Mouse (Mus musculus): ENCODE data around the gene Chd3. TPM values are rescaled to one million over a fixed set of nuclear protein-coding genes. Genes with fewer than 3 reads are reported as not detected.
"Not testable (repeated sequence)": the region's sequence is repeated elsewhere in the genome, so short reads cannot be mapped to it uniquely, and the experiment has no call there.

Gene Chd3
- polyA plus RNA-seq, 1 experiment from 2014 or later = 60.1 TPM

GRCm38 (mm10) chr11:69318000-69318399 lies 51.2 kb downstream of the Chd3 start:
- not testable (repeated sequence) for H3K9ac ChIP-seq (ENCODE audit: low read length); H3K4me2 ChIP-seq (ENCODE audit: low read depth); H3K27ac ChIP-seq (ENCODE audit: low read depth, low read length); H3K9me3 ChIP-seq (ENCODE audit: control insufficient read depth, low read length); ATAC-seq (ENCODE audit: insufficient read depth, low FRiP score, low TSS enrichment); DNase-seq (ENCODE audit: low spot score); H3K27me3 ChIP-seq (ENCODE audit: control insufficient read depth, insufficient read depth, low read length); H3K4me3 ChIP-seq (ENCODE audit: low read depth, low read length)
- Histone ChIP-seq H3K4me1 (ENCODE audit: control insufficient read depth, insufficient read depth, low read length) (peaks cover 10% of the 10 kb centered on the region), H3K36me3 (ENCODE audit: control insufficient read depth, insufficient read depth, low read length) (peaks cover 11% of the 10 kb centered on the region; the same call in 1 of the 2 replicates)
- WGBS = 90% methylated on average over 3 of the region's 3 CpGs

- Histone ChIP-seq H3K4me2 (ENCODE audit: low read depth) (no peak overlapping the region), H3K27me3 (ENCODE audit: control insufficient read depth, insufficient read depth, low read length) (no peaks in the 10 kb centered on the region), H3K9ac (ENCODE audit: low read length) (no peak overlapping the region), H3K4me3 (ENCODE audit: low read depth, low read length) (no peak overlapping the region), H3K27ac (ENCODE audit: low read depth, low read length) (no peak overlapping the region), H3K36me3 (ENCODE audit: control insufficient read depth, insufficient read depth, low read length) (peaks cover 11% of the 10 kb centered on the region; the same call in 1 of the 2 replicates), H3K9me3 (ENCODE audit: control insufficient read depth, low read length) (no peaks in the 10 kb centered on the region), H3K4me1 (ENCODE audit: control insufficient read depth, insufficient read depth, low read length) (no peaks in the 10 kb centered on the region)
- no peak for ATAC-seq (ENCODE audit: insufficient read depth, low FRiP score, low TSS enrichment)
- no peak for DNase-seq (ENCODE audit: low spot score)
- WGBS = 98% methylated on average over 6 of the region's 6 CpGs
These were observed 52.8 kb downstream of the Chd3 start for GRCm38 (mm10) chr11:69316361-69316760.

GRCm38 (mm10) chr11:69311266-69311665 lies 57.9 kb downstream of the Chd3 start:
- Histone ChIP-seq H3K4me2 (ENCODE audit: low read depth) (no peak overlapping the region), H3K27me3 (ENCODE audit: control insufficient read depth, insufficient read depth, low read length) (no peaks in the 10 kb centered on the region), H3K36me3 (ENCODE audit: control insufficient read depth, insufficient read depth, low read length) (peaks cover 17% of the 10 kb centered on the region), H3K4me3 (ENCODE audit: low read depth, low read length) (no peak overlapping the region), H3K4me1 (ENCODE audit: control insufficient read depth, insufficient read depth, low read length) (no peaks in the 10 kb centered on the region), H3K27ac (ENCODE audit: low read depth, low read length) (no peak overlapping the region), H3K9ac (ENCODE audit: low read length) (no peak overlapping the region), H3K9me3 (ENCODE audit: control insufficient read depth, low read length) (no peaks in the 10 kb centered on the region)
- no peak for DNase-seq (ENCODE audit: low spot score)
- WGBS = 91% methylated on average over 7 of the region's 7 CpGs
- no peak for ATAC-seq (ENCODE audit: insufficient read depth, low FRiP score, low TSS enrichment)

- ATAC-seq (ENCODE audit: insufficient read depth, low FRiP score, low TSS enrichment) (no peak), DNase-seq (ENCODE audit: low spot score) (no peak)
- no peaks in the 10 kb centered on the region for H3K9me3 ChIP-seq (ENCODE audit: control insufficient read depth, low read length)
- H3K27me3 ChIP-seq (ENCODE audit: control insufficient read depth, insufficient read depth, low read length) = no peaks in the 10 kb centered on the region
- H3K4me1 ChIP-seq (ENCODE audit: control insufficient read depth, insufficient read depth, low read length) = no peaks in the 10 kb centered on the region
- no peak overlapping the region for H3K9ac ChIP-seq (ENCODE audit: low read length)
- no peak overlapping the region for H3K4me2 ChIP-seq (ENCODE audit: low read depth)
- no peak overlapping the region for H3K4me3 ChIP-seq (ENCODE audit: low read depth, low read length)
- no peak overlapping the region for H3K27ac ChIP-seq (ENCODE audit: low read depth, low read length)
- peaks cover 14% of the 10 kb centered on the region for H3K36me3 ChIP-seq (ENCODE audit: control insufficient read depth, insufficient read depth, low read length)
- WGBS = 89% methylated on average over 2 of the region's 2 CpGs
These were observed 63.2 kb downstream of the Chd3 start for GRCm38 (mm10) chr11:69306039-69306438.

- Histone ChIP-seq H3K4me1 (ENCODE audit: control insufficient read depth, insufficient read depth, low read length) (no peaks in the 10 kb centered on the region), H3K9ac (ENCODE audit: low read length) (no peak overlapping the region), H3K9me3 (ENCODE audit: control insufficient read depth, low read length) (no peaks in the 10 kb centered on the region), H3K27me3 (ENCODE audit: control insufficient read depth, insufficient read depth, low read length) (no peaks in the 10 kb centered on the region), H3K27ac (ENCODE audit: low read depth, low read length) (no peak overlapping the region), H3K4me3 (ENCODE audit: low read depth, low read length) (no peak overlapping the region), H3K36me3 (ENCODE audit: control insufficient read depth, insufficient read depth, low read length) (peaks cover 14% of the 10 kb centered on the region), H3K4me2 (ENCODE audit: low read depth) (no peak overlapping the region)
- DNase-seq (ENCODE audit: low spot score) (no peak), ATAC-seq (ENCODE audit: insufficient read depth, low FRiP score, low TSS enrichment) (no peak)
- WGBS = 91% methylated on average over 9 of the region's 9 CpGs
These were observed 63.9 kb downstream of the Chd3 start for GRCm38 (mm10) chr11:69305291-69305690.

- no peak overlapping the region for H3K4me3 ChIP-seq (ENCODE audit: low read depth, low read length)
- ATAC-seq (ENCODE audit: insufficient read depth, low FRiP score, low TSS enrichment) (no peak), DNase-seq (ENCODE audit: low spot score) (no peak)
- no peak overlapping the region for H3K27ac ChIP-seq (ENCODE audit: low read depth, low read length)
- H3K9ac ChIP-seq (ENCODE audit: low read length) = no peak overlapping the region
- H3K27me3 ChIP-seq (ENCODE audit: control insufficient read depth, insufficient read depth, low read length) = no peaks in the 10 kb centered on the region
- H3K4me2 ChIP-seq (ENCODE audit: low read depth) = no peak overlapping the region
- H3K9me3 ChIP-seq (ENCODE audit: control insufficient read depth, low read length) = no peaks in the 10 kb centered on the region
- no peaks in the 10 kb centered on the region for H3K4me1 ChIP-seq (ENCODE audit: control insufficient read depth, insufficient read depth, low read length)
- peaks cover 10% of the 10 kb centered on the region for H3K36me3 ChIP-seq (ENCODE audit: control insufficient read depth, insufficient read depth, low read length)
- WGBS = 94% methylated on average over 7 of the region's 7 CpGs
These were observed 66.4 kb downstream of the Chd3 start for GRCm38 (mm10) chr11:69302817-69303216.

- Histone ChIP-seq H3K4me1 (ENCODE audit: control insufficient read depth, insufficient read depth, low read length) (no peaks in the 10 kb centered on the region), H3K4me3 (ENCODE audit: low read depth, low read length) (no peak overlapping the region), H3K36me3 (ENCODE audit: control insufficient read depth, insufficient read depth, low read length) (peaks cover 4% of the 10 kb centered on the region; the same call in 1 of the 2 replicates), H3K9ac (ENCODE audit: low read length) (no peak overlapping the region), H3K9me3 (ENCODE audit: control insufficient read depth, low read length) (no peaks in the 10 kb centered on the region), H3K27ac (ENCODE audit: low read depth, low read length) (0 out of 2 replicates have a peak overlapping the region, but pooled peaks have one; percentile 7), H3K27me3 (ENCODE audit: control insufficient read depth, insufficient read depth, low read length) (no peaks in the 10 kb centered on the region), H3K4me2 (ENCODE audit: low read depth) (no peak overlapping the region)
- WGBS = 81% methylated on average over 7 of the region's 7 CpGs
- no peak for DNase-seq (ENCODE audit: low spot score)
- no peak for ATAC-seq (ENCODE audit: insufficient read depth, low FRiP score, low TSS enrichment)
These were observed 71.0 kb downstream of the Chd3 start for GRCm38 (mm10) chr11:69298231-69298630.

- Histone ChIP-seq H3K27ac (ENCODE audit: low read depth, low read length) (no peak overlapping the region), H3K9ac (ENCODE audit: low read length) (no peak overlapping the region), H3K4me3 (ENCODE audit: low read depth, low read length) (no peak overlapping the region), H3K9me3 (ENCODE audit: control insufficient read depth, low read length) (no peaks in the 10 kb centered on the region), H3K36me3 (ENCODE audit: control insufficient read depth, insufficient read depth, low read length) (0 out of 2 replicates have a peak, but pooled peaks cover under 1% of the 10 kb centered on the region), H3K4me2 (ENCODE audit: low read depth) (no peak overlapping the region), H3K27me3 (ENCODE audit: control insufficient read depth, insufficient read depth, low read length) (no peaks in the 10 kb centered on the region), H3K4me1 (ENCODE audit: control insufficient read depth, insufficient read depth, low read length) (no peaks in the 10 kb centered on the region)
- no peak for ATAC-seq (ENCODE audit: insufficient read depth, low FRiP score, low TSS enrichment)
- WGBS = 87% methylated on average over 2 of the region's 2 CpGs
- DNase-seq (ENCODE audit: low spot score) = no peak
These were observed 71.4 kb downstream of the Chd3 start for GRCm38 (mm10) chr11:69297799-69298198.

GRCm38 (mm10) chr11:69295286-69295685 lies 73.9 kb downstream of the Chd3 start:
- Histone ChIP-seq H3K9me3 (ENCODE audit: control insufficient read depth, low read length) (no peaks in the 10 kb centered on the region), H3K4me3 (ENCODE audit: low read depth, low read length) (no peak overlapping the region), H3K27ac (ENCODE audit: low read depth, low read length) (no peak overlapping the region), H3K9ac (ENCODE audit: low read length) (no peak overlapping the region), H3K36me3 (ENCODE audit: control insufficient read depth, insufficient read depth, low read length) (no peaks in the 10 kb centered on the region), H3K4me1 (ENCODE audit: control insufficient read depth, insufficient read depth, low read length) (no peaks in the 10 kb centered on the region), H3K27me3 (ENCODE audit: control insufficient read depth, insufficient read depth, low read length) (no peaks in the 10 kb centered on the region), H3K4me2 (ENCODE audit: low read depth) (no peak overlapping the region)
- DNase-seq (ENCODE audit: low spot score) (no peak), ATAC-seq (ENCODE audit: insufficient read depth, low FRiP score, low TSS enrichment) (no peak)
- WGBS = 90% methylated on average over 3 of the region's 3 CpGs

Data from neural tube, embryonic 11.5 days (tissue).